Mouse (Mus musculus): ENCODE results near the gene Dtd1. TPM values are rescaled to one million over a fixed set of nuclear protein-coding genes. Genes with fewer than 3 reads are reported as not detected.

The Dtd1 gene
- total and polyA plus RNA-seq, 3 experiments = 14.2 to 23.9 (median 15.8) TPM

DNA sequence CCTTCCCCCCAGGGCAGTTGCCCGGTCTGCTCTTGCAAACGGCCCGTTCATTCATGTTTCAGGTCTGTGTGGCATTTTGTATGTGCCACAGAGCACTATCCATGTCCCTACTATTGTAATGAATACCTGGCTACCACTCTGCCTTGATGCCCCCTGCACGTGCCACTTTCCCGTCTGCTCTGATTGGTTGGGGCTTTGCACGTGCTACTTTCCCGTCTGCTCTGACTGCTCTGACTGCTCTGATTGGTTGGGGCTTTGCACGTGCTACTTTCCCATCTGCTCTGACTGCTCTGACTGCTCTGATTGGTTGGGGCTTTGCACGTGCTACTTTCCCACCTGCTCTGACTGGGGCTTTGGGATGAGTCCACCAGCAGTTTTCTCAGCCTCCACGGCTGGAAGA lies 142.3 kb downstream of the Dtd1 start:
- ATAC-seq (ENCODE audit: extremely low read depth, insufficient number of reproducible peaks, low FRiP score, poor library complexity, severe bottlenecking) = no peak
- H3K9me3 ChIP-seq (replicated peaks) = no peaks in the 10 kb centered on the region
- H3K27me3 ChIP-seq (ENCODE audit: insufficient read depth, low read length) = no peaks in the 10 kb centered on the region
- H3K4me3 ChIP-seq (ENCODE audit: low read depth, low read length) = no peak overlapping the region
- TF ChIP-seq POLR2AphosphoS5 (IDR thresholded peaks at IDR 0.05; ENCODE audit: insufficient replicate concordance, low read depth, low read length) = no peak
- no peak for TF ChIP-seq GATA2 (IDR thresholded peaks at IDR 0.05; ENCODE audit: borderline replicate concordance, low read depth, low read length)
- no peak for TF ChIP-seq CTCF (IDR thresholded peaks at IDR 0.05; ENCODE audit: low read depth, low read length)
- peaks cover 15% of the 10 kb centered on the region for H3K36me3 ChIP-seq (replicated peaks)
- no peaks in the 10 kb centered on the region for H3K4me1 ChIP-seq (ENCODE audit: insufficient read depth, low read depth, low read length)
- no peak for DNase-seq (ENCODE audit: low spot score)

DNA sequence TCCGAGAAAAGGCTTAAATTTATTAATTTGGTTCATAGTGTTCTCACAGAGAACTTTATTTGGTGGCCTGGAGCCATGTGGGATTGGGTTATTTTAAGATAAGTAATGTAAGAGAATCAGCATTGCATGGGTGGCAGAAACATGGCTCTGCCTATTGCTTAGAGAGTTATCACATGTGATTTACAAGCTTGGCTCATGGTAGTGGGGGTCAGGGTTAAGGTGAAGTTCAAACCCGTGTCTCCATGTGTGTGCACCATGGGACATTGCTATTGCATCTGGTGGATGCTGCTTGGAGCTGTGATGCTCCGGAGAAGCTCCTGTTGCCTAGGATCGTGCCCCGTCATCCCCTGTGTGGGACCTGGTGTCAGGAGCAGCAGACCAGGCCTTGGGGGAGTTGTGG lies 143.6 kb downstream of the Dtd1 start:
- no peaks in the 10 kb centered on the region for H3K9me3 ChIP-seq (replicated peaks)
- H3K27me3 ChIP-seq (ENCODE audit: insufficient read depth, low read length) = no peaks in the 10 kb centered on the region
- ATAC-seq (ENCODE audit: extremely low read depth, insufficient number of reproducible peaks, low FRiP score, poor library complexity, severe bottlenecking) (no peak), DNase-seq (ENCODE audit: low spot score) (no peak)
- peaks cover 29% of the 10 kb centered on the region for H3K36me3 ChIP-seq (replicated peaks)
- no peak overlapping the region for H3K4me3 ChIP-seq (ENCODE audit: low read depth, low read length)
- TF ChIP-seq POLR2AphosphoS5 (IDR thresholded peaks at IDR 0.05; ENCODE audit: insufficient replicate concordance, low read depth, low read length) (no peak), CTCF (IDR thresholded peaks at IDR 0.05; ENCODE audit: low read depth, low read length) (no peak), GATA2 (IDR thresholded peaks at IDR 0.05; ENCODE audit: borderline replicate concordance, low read depth, low read length) (no peak), GATA1 (IDR thresholded peaks at IDR 0.05; ENCODE audit: borderline replicate concordance, low read length) (no peak), TAL1 (conservative IDR thresholded peaks at IDR 0.05; ENCODE audit: low read depth, low read length) (no peak)
- no peaks in the 10 kb centered on the region for H3K4me1 ChIP-seq (ENCODE audit: insufficient read depth, low read depth, low read length)

DNA sequence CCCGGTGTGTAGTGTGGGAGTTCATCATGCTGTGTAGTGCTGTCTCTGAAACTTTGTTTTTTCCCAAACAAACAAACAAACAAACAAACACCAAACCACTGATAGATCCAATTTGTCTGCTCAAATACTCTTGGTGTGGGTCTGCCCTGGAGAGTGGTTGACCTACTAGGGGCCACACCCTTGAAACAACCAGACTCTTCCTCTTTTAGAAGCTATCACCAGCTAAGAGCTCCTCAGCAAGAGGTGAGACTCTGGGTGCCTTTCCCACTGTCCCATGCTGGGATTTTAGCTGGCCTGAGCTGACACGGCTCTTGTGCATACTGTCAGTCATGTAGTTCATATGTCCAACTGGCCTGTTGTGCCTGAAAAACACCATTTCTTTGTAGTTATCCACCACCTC lies 145.6 kb downstream of the Dtd1 start:
- Histone ChIP-seq H3K27me3 (ENCODE audit: insufficient read depth, low read length) (no peaks in the 10 kb centered on the region), H3K4me1 (ENCODE audit: insufficient read depth, low read depth, low read length) (no peaks in the 10 kb centered on the region), H3K36me3 (replicated peaks) (peaks cover 35% of the 10 kb centered on the region), H3K4me3 (ENCODE audit: low read depth, low read length) (no peak overlapping the region), H3K9me3 (replicated peaks) (no peaks in the 10 kb centered on the region)
- ATAC-seq (ENCODE audit: extremely low read depth, insufficient number of reproducible peaks, low FRiP score, poor library complexity, severe bottlenecking) (no peak), DNase-seq (ENCODE audit: low spot score) (no peak)
- TF ChIP-seq GATA2 (IDR thresholded peaks at IDR 0.05; ENCODE audit: borderline replicate concordance, low read depth, low read length) = no peak
- TF ChIP-seq POLR2AphosphoS5 (IDR thresholded peaks at IDR 0.05; ENCODE audit: insufficient replicate concordance, low read depth, low read length) = no peak
- TF ChIP-seq GATA1 (IDR thresholded peaks at IDR 0.05; ENCODE audit: borderline replicate concordance, low read length) = no peak
- no peak for TF ChIP-seq TAL1 (conservative IDR thresholded peaks at IDR 0.05; ENCODE audit: low read depth, low read length)
- no peak for TF ChIP-seq CTCF (IDR thresholded peaks at IDR 0.05; ENCODE audit: low read depth, low read length)

DNA sequence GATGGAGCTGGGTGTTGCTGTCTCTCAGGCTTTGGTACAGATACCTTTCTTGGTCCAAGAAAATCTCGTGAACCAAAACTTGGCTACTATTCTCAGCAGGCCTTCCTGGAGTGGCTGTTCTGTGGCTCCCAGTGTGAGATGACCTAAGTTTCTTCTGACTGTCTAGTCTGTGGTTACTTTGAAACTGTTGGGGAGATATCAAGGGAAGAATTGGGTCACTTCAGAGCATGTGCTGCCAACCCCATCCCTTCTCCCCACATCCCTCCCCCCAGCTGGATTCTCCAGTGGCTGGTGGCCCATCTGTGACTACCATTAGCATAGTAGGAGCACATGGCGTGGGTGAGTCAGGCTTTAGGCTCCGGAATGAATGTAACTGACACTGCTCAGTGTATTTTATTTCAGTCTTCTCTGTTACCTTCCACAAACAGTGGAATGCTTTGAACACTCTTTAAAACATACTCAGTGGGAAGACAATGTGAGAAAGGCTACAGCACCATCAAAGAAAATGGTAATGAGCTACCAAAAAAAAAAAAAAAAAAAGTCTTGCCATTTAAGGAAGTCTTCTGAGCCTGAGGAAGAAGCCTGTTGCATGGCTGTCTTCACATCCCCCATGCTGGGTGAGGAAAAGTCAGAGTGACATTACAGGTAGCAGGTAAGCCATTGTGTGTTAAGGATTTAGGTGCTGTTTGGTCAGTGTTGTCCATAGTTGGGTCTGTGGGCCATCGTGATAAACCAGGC lies 146.5 kb downstream of the Dtd1 start:
- ATAC-seq (ENCODE audit: extremely low read depth, insufficient number of reproducible peaks, low FRiP score, poor library complexity, severe bottlenecking) = no peak
- H3K9me3 ChIP-seq (replicated peaks) = no peaks in the 10 kb centered on the region
- no peaks in the 10 kb centered on the region for H3K4me1 ChIP-seq (ENCODE audit: insufficient read depth, low read depth, low read length)
- TF ChIP-seq CTCF (IDR thresholded peaks at IDR 0.05; ENCODE audit: low read depth, low read length) (no peak), TAL1 (conservative IDR thresholded peaks at IDR 0.05; ENCODE audit: low read depth, low read length) (no peak), GATA2 (IDR thresholded peaks at IDR 0.05; ENCODE audit: borderline replicate concordance, low read depth, low read length) (no peak), POLR2AphosphoS5 (IDR thresholded peaks at IDR 0.05; ENCODE audit: insufficient replicate concordance, low read depth, low read length) (no peak), GATA1 (IDR thresholded peaks at IDR 0.05; ENCODE audit: borderline replicate concordance, low read length) (no peak)
- H3K27me3 ChIP-seq (ENCODE audit: insufficient read depth, low read length) = no peaks in the 10 kb centered on the region
- peaks cover 37% of the 10 kb centered on the region for H3K36me3 ChIP-seq (replicated peaks)
- no peak overlapping the region for H3K4me3 ChIP-seq (ENCODE audit: low read depth, low read length)
- DNase-seq (ENCODE audit: low spot score) = no peak

DNA sequence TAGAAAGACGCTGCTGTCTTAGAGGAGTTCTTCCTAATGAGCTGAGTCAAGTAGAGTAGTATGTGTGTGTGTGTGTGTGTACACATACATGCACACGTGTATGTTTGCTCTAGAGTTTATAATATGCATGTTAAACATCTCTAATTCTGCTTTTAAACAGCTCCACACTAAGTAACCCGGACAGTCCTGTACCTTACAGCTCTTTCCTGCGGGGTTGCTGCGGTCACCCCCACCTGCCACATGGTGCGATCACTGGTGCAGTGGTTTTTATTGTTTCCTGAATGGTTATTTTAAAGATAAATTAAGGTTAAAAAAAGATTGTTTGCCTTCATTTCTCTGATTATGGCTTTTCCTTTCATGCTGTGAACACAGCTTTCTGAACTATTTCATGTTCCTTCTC lies 153.9 kb downstream of the Dtd1 start:
- Histone ChIP-seq H3K36me3 (replicated peaks) (peaks cover 21% of the 10 kb centered on the region), H3K27me3 (ENCODE audit: insufficient read depth, low read length) (no peaks in the 10 kb centered on the region), H3K4me1 (ENCODE audit: insufficient read depth, low read depth, low read length) (no peaks in the 10 kb centered on the region), H3K9me3 (replicated peaks) (no peaks in the 10 kb centered on the region), H3K4me3 (ENCODE audit: low read depth, low read length) (no peak overlapping the region)
- no peak for DNase-seq (ENCODE audit: low spot score)
- no peak for ATAC-seq (ENCODE audit: extremely low read depth, insufficient number of reproducible peaks, low FRiP score, poor library complexity, severe bottlenecking)
- TF ChIP-seq POLR2AphosphoS5 (IDR thresholded peaks at IDR 0.05; ENCODE audit: insufficient replicate concordance, low read depth, low read length) = no peak
- no peak for TF ChIP-seq CTCF (IDR thresholded peaks at IDR 0.05; ENCODE audit: low read depth, low read length)
- TF ChIP-seq TAL1 (conservative IDR thresholded peaks at IDR 0.05; ENCODE audit: low read depth, low read length) = no peak
- no peak for TF ChIP-seq GATA1 (IDR thresholded peaks at IDR 0.05; ENCODE audit: borderline replicate concordance, low read length)
- TF ChIP-seq GATA2 (IDR thresholded peaks at IDR 0.05; ENCODE audit: borderline replicate concordance, low read depth, low read length) = no peak

DNA sequence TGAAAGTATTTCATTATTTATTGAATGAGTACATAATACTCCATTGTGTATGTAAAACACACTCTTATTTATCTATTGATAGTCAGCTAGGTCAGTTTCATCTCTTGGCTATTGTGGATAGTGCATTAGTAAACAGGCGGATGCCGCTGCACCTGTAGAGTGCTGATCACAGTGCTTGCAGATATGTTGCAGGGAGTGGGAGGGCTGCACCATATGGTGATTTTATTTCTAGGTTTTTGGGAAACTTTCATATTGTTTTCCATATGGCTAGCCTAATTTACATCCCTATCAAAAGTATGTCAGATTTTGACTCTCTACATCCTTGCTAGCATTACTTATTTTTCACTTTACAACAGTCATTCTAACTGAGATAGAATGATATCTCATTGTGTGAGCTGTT lies 155.3 kb downstream of the Dtd1 start:
- no peak for ATAC-seq (ENCODE audit: extremely low read depth, insufficient number of reproducible peaks, low FRiP score, poor library complexity, severe bottlenecking)
- Histone ChIP-seq H3K27me3 (ENCODE audit: insufficient read depth, low read length) (no peaks in the 10 kb centered on the region), H3K36me3 (replicated peaks) (peaks cover 17% of the 10 kb centered on the region), H3K9me3 (replicated peaks) (no peaks in the 10 kb centered on the region), H3K4me3 (ENCODE audit: low read depth, low read length) (no peak overlapping the region), H3K4me1 (ENCODE audit: insufficient read depth, low read depth, low read length) (no peaks in the 10 kb centered on the region)
- TF ChIP-seq GATA1 (IDR thresholded peaks at IDR 0.05; ENCODE audit: borderline replicate concordance, low read length) (no peak), TAL1 (conservative IDR thresholded peaks at IDR 0.05; ENCODE audit: low read depth, low read length) (no peak), CTCF (IDR thresholded peaks at IDR 0.05; ENCODE audit: low read depth, low read length) (no peak), POLR2AphosphoS5 (IDR thresholded peaks at IDR 0.05; ENCODE audit: insufficient replicate concordance, low read depth, low read length) (no peak), GATA2 (IDR thresholded peaks at IDR 0.05; ENCODE audit: borderline replicate concordance, low read depth, low read length) (no peak)
- no peak for DNase-seq (ENCODE audit: low spot score)

Measured in G1E (cell line).